Mouse (Mus musculus): ENCODE measurements at regions not wholly inside any gene's neighbourhood (a gene's known extent, or its start where the extent isn't known, plus 50 kb on each side); places are given as distances from the start of the nearest gene placed in this dataset.
A peak's percentile ranks its signal among the peaks of the same experiment; 100 is the strongest.

GRCm38 (mm10) chr3:144011456-144012025 lies 193.5 kb downstream of the Lmo4 start:
- no peak for DNase-seq

- no peak for DNase-seq
Measured at GRCm38 (mm10) chr3:144010558-144010957, 194.5 kb downstream of the Lmo4 start.

GRCm38 (mm10) chr3:144007111-144007619 lies 197.9 kb downstream of the Lmo4 start:
- DNase-seq = no peak

GRCm38 (mm10) chr3:143997909-143998308 lies 207.1 kb downstream of the Lmo4 start:
- no peak for DNase-seq

- DNase-seq = peak in 1 of 2 experiments; percentile 4
Measured at GRCm38 (mm10) chr3:143995045-143995444, 210.0 kb downstream of the Lmo4 start.

GRCm38 (mm10) chr3:143988991-143989390 lies 216.0 kb downstream of the Lmo4 start:
- DNase-seq = no peak

- DNase-seq = no peak
Measured at GRCm38 (mm10) chr3:143988037-143988436, 217.0 kb downstream of the Lmo4 start.

GRCm38 (mm10) chr3:143986798-143987197 lies 218.2 kb downstream of the Lmo4 start:
- DNase-seq = no peak

GRCm38 (mm10) chr3:143986200-143986506 lies 218.9 kb downstream of the Lmo4 start:
- DNase-seq = no peak

- no peak for DNase-seq
Measured at GRCm38 (mm10) chr3:143985349-143986199, 219.4 kb downstream of the Lmo4 start.

GRCm38 (mm10) chr3:143978703-143979102 lies 226.3 kb downstream of the Lmo4 start:
- no peak for DNase-seq

GRCm38 (mm10) chr3:143977886-143978447 lies 227.1 kb downstream of the Lmo4 start:
- peak; percentile 16 to 46 for DNase-seq

- no peak for DNase-seq
Measured at GRCm38 (mm10) chr3:143973582-143973981, 231.4 kb downstream of the Lmo4 start.

- DNase-seq = no peak
Measured at GRCm38 (mm10) chr3:143972351-143972750, 232.7 kb downstream of the Lmo4 start.

GRCm38 (mm10) chr3:143970771-143971170 lies 234.2 kb downstream of the Lmo4 start:
- DNase-seq = no peak

- no peak for DNase-seq
Measured at GRCm38 (mm10) chr3:143955508-143955907, 249.5 kb downstream of the Lmo4 start.

GRCm38 (mm10) chr3:143954822-143955221 lies 250.2 kb downstream of the Lmo4 start:
- DNase-seq = peak in 1 of 2 experiments; percentile 4

GRCm38 (mm10) chr3:143952289-143952688 lies 252.7 kb downstream of the Lmo4 start:
- DNase-seq = no peak

- no peak for DNase-seq
Measured at GRCm38 (mm10) chr3:143949656-143950055, 255.4 kb downstream of the Lmo4 start.

GRCm38 (mm10) chr3:143949026-143949637 lies 255.9 kb downstream of the Lmo4 start:
- DNase-seq = peak; percentile 45 to 57

- no peak for DNase-seq
Measured at GRCm38 (mm10) chr3:143947938-143948267, 257.1 kb downstream of the Lmo4 start.

- no peak for DNase-seq
Measured at GRCm38 (mm10) chr3:143947079-143947937, 257.7 kb downstream of the Lmo4 start.
